Mouse (Mus musculus) liver, adult 2 months (tissue): Measurements from ENCODE around the gene Rita1.

ENCODE experiments used
- CTCF ChIP-seq: fragments of 200-500 bp; IDR thresholded peaks from 2 replicates; pipeline ENCODE4 v1.5.1; 2011; ENCODE audit warnings: low read depth, low read length, control low read depth
- POLR2A ChIP-seq: fragments of 200-500 bp; IDR thresholded peaks from 2 replicates; pipeline ENCODE4 v1.6.1; 2011; ENCODE audit warnings: low read length, control low read depth; ENCODE audit not compliant: insufficient read depth; ENCODE audit errors: extremely low read depth

DNA sequence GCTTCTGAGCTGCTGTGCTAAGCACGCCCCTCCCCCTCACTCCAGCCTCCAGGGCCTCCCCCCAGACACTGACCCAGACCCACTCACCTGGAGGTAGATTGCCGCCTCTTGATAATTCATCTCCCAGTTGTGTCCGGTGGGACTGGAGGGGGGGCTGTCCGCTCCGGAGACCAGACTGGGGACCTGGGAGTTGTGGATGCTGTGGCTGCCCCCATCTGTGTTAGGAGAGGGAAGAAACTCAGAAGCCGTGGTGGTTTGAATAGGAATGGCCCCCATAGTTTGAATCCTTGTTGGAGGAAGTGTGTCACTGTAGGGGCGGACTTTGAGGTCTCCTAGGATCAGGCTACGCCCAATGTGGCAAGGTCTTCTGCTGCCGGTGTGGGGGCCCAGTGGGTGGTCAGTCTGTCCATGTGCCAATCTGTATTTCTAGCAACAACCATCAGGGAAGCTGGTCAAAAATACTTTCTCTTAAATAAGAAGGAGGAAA, 52.2 kb downstream of the Rita1 start:
- TF ChIP-seq CTCF = no peak
- TF ChIP-seq POLR2A = no peak
